Mouse (Mus musculus) C2C12 (cell line): ENCODE results near the gene Tom1l2.

Experiments
- CTCF ChIP-seq: IDR thresholded peaks from one replicate; pipeline ENCODE4 v1.5.1; 2011; ENCODE audit not compliant: control insufficient read depth, insufficient read depth, insufficient read length
- MAX ChIP-seq: IDR thresholded peaks from one replicate; pipeline ENCODE4 v1.6.1; 2011; ENCODE audit warnings: mild to moderate bottlenecking, control low read depth
- MYOG ChIP-seq: IDR thresholded peaks from one replicate; pipeline ENCODE4 v1.6.1; 2011; ENCODE audit not compliant: control insufficient read depth, insufficient read length; ENCODE audit errors: extremely low read depth
- USF1 ChIP-seq: IDR thresholded peaks from one replicate; pipeline ENCODE4 v1.6.1; 2011; ENCODE audit warnings: low read depth, mild to moderate bottlenecking, control low read depth, moderate library complexity

DNA sequence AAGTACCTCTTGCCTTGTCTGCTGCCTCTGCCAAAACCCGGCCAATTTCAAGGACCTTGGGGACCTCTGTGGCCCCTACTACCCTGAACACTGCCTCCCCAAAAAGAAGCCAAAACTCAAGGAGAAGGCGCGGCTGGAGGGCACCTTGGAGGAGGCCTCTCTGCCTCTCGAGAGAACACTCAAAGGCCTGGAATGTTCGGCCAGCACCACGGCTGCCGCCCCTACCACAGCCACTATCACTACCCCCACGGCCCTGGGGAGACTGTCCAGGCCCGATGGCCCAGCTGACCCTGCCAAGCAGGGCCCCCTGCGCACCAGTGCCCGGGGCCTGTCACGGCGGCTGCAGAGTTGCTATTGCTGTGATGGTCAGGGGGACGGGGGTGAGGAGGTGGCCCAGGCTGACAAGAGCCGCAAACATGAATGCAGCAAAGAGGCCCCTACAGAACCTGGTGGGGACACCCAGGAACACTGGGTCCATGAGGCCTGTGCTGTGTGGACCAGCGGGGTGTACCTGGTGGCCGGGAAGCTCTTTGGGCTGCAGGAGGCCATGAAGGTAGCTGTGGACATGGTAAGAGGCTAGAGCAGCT is 162.6 kb downstream of the Tom1l2 start:
- TF ChIP-seq CTCF: no peak
- no peak for TF ChIP-seq USF1
- TF ChIP-seq MAX: no peak
- no peak for TF ChIP-seq MYOG
